Mouse (Mus musculus): ENCODE data around the gene Il1f6.
"Not testable (repeated sequence)": the region's sequence is repeated elsewhere in the genome, so short reads cannot be mapped to it uniquely, and the experiment has no call there.

The Il1f6 gene

DNA sequence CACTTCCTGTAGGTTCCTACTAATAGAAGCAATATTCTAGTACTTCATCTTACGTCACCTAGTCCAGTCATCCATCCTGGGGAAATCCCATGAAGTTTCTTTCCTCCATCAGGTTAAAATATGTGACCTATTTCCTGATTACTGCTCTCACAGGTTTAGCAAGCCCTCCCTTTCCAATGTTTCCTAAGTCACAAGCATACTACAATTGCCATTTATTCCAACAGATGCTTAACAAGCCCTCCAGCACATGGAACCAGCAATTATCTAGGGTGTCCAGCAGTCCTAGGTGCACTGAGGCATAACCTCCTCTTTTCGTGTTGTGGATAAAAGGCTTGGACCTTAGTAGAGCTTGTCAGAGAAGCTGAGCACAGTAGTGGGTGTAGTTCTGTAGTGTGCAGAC lies at the start of gene Il1f6:
TSS of gene Il1f6 (plus strand) at position 301 of the 400 bp plus-strand sequence.
- H3K36me3 ChIP-seq (ENCODE audit: insufficient read depth, low read length) = no peaks in the 10 kb centered on the region
- H3K27me3 ChIP-seq (ENCODE audit: insufficient read depth, low read length) = no peaks in the 10 kb centered on the region
- H3K9me3 ChIP-seq (ENCODE audit: low read length) = peaks cover 4% of the 10 kb centered on the region; the same call in 1 of the 2 replicates
- TF ChIP-seq POU5F1 (IDR thresholded peaks at IDR 0.05; ENCODE audit: borderline replicate concordance, low read length) (no peak), CTCF (conservative IDR thresholded peaks at IDR 0.05; ENCODE audit: low read length) (no peak), NANOG (IDR thresholded peaks at IDR 0.05; ENCODE audit: borderline replicate concordance, low read length) (no peak)
- no peak within 1 kb of the TSS for H3K4me3 ChIP-seq (replicated peaks; ENCODE audit: low read length)
- H3K4me1 ChIP-seq (replicated peaks; ENCODE audit: low read depth, low read length) = no peaks in the 10 kb centered on the region

DNA sequence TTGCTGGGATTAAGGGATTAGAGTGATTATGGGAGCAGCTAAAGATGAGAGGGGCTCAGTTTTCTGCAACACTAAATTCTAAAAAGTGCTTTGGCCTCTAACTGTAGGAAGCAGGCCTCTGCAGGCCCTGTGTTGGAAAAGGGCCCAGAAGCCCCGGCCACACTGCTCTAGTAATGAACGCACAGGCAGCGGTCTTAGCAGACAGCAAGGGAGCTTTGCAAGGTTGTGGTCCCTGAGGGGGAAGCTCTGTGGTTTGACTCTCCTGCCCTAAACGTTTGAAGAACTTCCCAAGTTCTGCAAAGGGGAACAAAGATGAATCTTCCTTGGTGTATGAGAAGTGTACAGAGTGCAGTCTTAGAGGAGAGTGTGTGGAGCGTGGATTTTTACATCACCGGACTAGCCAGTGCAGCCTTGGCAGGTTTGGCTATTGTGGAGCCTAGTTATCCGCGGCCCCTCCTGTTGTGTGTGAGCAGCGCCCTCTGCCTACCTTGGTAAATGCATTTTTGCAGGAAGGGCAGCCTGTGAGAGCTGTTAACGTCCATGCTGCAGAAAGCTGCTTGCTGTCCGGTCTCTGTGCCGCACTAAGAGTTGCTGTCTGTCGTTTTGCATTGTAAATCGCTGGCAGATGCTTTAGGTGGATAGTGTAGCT lies 33.4 kb upstream of the Il1f6 start:
- H3K4me3 ChIP-seq (replicated peaks; ENCODE audit: low read length); H3K27me3 ChIP-seq (ENCODE audit: insufficient read depth, low read length); H3K9me3 ChIP-seq (ENCODE audit: low read length); H3K36me3 ChIP-seq (ENCODE audit: insufficient read depth, low read length): not testable (repeated sequence)
- H3K4me1 ChIP-seq (replicated peaks; ENCODE audit: low read depth, low read length) = peaks cover 11% of the 10 kb centered on the region

DNA sequence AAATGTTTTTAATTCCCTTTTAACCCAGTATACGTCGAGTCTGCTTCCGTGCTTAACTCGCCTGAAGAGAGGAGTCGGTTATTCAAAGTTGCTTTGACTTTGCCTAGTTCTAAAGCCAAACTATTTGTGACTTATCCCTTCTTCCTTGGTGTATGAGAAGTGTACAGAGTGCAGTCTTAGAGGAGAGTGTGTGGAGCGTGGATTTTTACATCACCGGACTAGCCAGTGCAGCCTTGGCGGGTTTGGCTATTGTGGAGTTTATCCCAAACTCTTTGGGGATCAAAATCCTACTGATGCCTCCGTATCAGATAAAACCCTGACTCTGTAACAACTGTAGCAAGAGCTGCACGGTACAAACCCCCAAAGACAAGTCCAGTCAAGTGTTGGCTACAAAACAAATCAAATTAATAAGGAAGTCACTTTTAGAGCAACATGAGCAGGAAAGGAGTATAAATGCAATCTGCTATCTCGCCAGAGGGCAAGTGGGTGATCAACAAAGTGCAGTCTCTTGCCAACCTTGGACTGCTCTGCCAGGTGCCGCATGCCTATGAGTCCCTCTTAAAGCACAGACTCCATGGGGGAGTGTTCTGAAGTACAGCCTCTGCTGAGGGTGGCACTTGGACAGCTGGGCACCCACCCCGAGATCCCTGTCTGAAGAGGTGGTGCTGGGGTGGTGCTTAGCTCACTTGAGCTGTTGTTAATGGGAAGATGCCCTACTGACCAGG lies 32.6 kb upstream of the Il1f6 start:
- H3K4me1 ChIP-seq (replicated peaks; ENCODE audit: low read depth, low read length) = peaks cover 11% of the 10 kb centered on the region
- not testable (repeated sequence) for H3K36me3 ChIP-seq (ENCODE audit: insufficient read depth, low read length); H3K27me3 ChIP-seq (ENCODE audit: insufficient read depth, low read length); H3K4me3 ChIP-seq (replicated peaks; ENCODE audit: low read length)
- H3K9me3 ChIP-seq (ENCODE audit: low read length) = peaks cover 12% of the 10 kb centered on the region; the same call in 1 of the 2 replicates

DNA sequence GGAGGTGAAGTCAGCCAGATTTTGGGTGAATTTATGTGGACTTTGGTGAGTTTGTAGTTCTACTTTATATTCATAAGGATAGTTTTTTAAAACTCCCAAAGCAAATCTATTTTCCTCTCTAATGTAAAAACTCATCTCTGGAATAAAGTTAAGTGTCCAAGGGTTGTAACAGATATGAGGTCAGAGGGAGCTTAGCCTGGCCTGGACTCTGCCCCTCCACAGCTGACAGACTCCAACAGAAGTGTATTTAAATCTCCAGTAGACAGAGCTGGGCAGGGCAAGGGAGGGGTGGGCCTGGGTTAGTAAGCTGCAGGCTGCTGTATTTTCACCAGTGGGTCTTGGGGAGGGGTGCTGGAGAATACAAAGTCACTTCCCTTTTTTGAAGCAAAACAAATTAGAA lies 31.1 kb upstream of the Il1f6 start:
- H3K36me3 ChIP-seq (ENCODE audit: insufficient read depth, low read length); H3K27me3 ChIP-seq (ENCODE audit: insufficient read depth, low read length); H3K4me3 ChIP-seq (replicated peaks; ENCODE audit: low read length): not testable (repeated sequence)
- Histone ChIP-seq H3K4me1 (replicated peaks; ENCODE audit: low read depth, low read length) (peaks cover 11% of the 10 kb centered on the region), H3K9me3 (ENCODE audit: low read length) (peaks cover 21% of the 10 kb centered on the region; the same call in 1 of the 2 replicates)

DNA sequence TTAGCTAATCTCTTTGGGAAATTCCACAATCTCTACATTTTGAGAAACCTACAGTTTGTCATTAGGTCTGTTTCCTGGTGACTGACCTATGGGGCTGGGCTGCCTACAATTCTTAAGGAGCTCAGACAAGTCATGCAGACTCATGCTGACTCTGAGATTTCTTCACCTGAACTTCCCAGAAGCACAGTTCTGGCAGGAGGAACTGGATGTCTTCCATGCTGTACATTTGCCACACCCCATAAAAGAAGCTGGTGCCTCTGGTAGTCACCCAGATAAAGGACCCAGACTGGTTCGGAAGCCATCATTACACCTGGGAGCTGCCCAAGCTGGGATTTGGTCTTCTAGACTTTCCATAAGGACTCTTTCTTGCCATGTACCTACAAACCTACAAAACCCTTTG lies 29.0 kb upstream of the Il1f6 start, which contains the start of gene Il1f9:
TSS of gene Il1f9 (plus strand) at position 301 of the 400 bp plus-strand sequence.
- no peak within 1 kb of the TSS for H3K4me3 ChIP-seq (replicated peaks; ENCODE audit: low read length)
- no peak for TF ChIP-seq NANOG (IDR thresholded peaks at IDR 0.05; ENCODE audit: borderline replicate concordance, low read length)
- TF ChIP-seq POU5F1 (IDR thresholded peaks at IDR 0.05; ENCODE audit: borderline replicate concordance, low read length) = no peak
- TF ChIP-seq CTCF (conservative IDR thresholded peaks at IDR 0.05; ENCODE audit: low read length) = no peak
- H3K36me3 ChIP-seq (ENCODE audit: insufficient read depth, low read length) = no peaks in the 10 kb centered on the region
- H3K4me1 ChIP-seq (replicated peaks; ENCODE audit: low read depth, low read length) = peaks cover 11% of the 10 kb centered on the region
- no peaks in the 10 kb centered on the region for H3K27me3 ChIP-seq (ENCODE audit: insufficient read depth, low read length)
- peaks cover 32% of the 10 kb centered on the region for H3K9me3 ChIP-seq (ENCODE audit: low read length)

DNA sequence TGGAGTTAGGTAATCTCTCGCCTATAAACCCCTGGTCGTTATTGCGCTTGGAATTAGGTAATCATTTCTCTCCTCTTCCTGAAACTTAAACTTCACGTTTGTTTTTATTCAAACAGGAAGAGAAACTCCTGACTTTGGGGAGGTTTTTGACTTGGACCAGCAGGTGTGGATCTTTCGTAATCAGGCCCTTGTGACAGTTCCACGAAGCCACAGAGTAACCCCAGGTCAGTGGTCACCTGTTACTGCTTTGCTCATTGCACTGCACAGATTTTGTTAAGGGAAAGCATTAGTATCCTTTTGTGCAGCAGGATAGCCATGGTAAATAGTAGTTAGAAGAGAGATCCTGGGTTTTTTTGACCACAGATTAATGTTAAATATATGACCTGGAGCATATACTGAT lies 27.6 kb upstream of the Il1f6 start:
- peaks cover 3% of the 10 kb centered on the region; the same call in 1 of the 2 replicates for H3K4me1 ChIP-seq (replicated peaks; ENCODE audit: low read depth, low read length)
- no peak for TF ChIP-seq CTCF (conservative IDR thresholded peaks at IDR 0.05; ENCODE audit: low read length)
- TF ChIP-seq NANOG (IDR thresholded peaks at IDR 0.05; ENCODE audit: borderline replicate concordance, low read length) = no peak
- no peak for TF ChIP-seq POU5F1 (IDR thresholded peaks at IDR 0.05; ENCODE audit: borderline replicate concordance, low read length)
- H3K9me3 ChIP-seq (ENCODE audit: low read length) = peaks cover 46% of the 10 kb centered on the region
- no peak overlapping the region for H3K4me3 ChIP-seq (replicated peaks; ENCODE audit: low read length)
- H3K27me3 ChIP-seq (ENCODE audit: insufficient read depth, low read length) = no peaks in the 10 kb centered on the region
- H3K36me3 ChIP-seq (ENCODE audit: insufficient read depth, low read length) = no peaks in the 10 kb centered on the region

DNA sequence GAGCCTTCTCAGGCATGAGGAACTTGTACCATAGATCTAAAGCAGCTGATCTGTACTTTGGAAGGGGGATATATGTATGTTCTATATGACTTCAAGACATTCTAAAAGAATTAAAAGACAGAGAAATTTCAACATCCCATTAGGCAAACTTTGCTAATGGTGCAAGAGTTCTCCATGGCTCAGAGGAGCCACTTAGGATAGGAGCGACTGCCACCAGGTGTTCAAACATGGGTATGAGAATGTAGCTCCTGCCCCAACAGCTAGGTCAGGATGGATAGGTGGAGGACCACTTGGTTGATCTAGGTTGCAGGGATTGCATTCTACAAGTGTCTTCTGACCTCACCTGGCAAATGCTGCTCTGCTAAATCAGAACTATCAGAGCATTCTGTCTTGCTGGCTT lies 27.0 kb upstream of the Il1f6 start:
- Histone ChIP-seq H3K36me3 (ENCODE audit: insufficient read depth, low read length) (no peaks in the 10 kb centered on the region), H3K27me3 (ENCODE audit: insufficient read depth, low read length) (no peaks in the 10 kb centered on the region), H3K9me3 (ENCODE audit: low read length) (peaks cover 52% of the 10 kb centered on the region), H3K4me1 (replicated peaks; ENCODE audit: low read depth, low read length) (no peaks in the 10 kb centered on the region), H3K4me3 (replicated peaks; ENCODE audit: low read length) (no peak overlapping the region)
- no peak for TF ChIP-seq CTCF (conservative IDR thresholded peaks at IDR 0.05; ENCODE audit: low read length)
- no peak for TF ChIP-seq NANOG (IDR thresholded peaks at IDR 0.05; ENCODE audit: borderline replicate concordance, low read length)

DNA sequence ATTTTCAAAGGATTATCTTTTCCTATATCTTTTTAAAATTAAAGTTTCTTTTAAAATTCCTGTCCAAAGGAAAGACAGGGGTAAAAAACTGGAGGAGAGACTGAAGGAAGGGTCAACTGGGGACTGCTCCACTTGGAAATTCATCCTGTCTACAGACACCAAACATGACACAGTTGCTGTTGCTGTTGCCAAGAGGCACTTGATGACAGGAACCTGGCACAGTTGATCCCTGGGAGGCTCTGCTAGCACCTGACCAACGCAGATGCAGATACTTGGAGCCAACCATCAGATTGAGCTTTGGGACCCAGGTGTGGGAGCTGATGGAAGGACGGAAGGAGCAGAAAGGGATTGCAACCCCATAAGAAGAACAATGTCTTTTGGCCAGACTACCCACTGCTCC lies 12.0 kb downstream of the Il1f6 start:
- no peak for TF ChIP-seq CTCF (conservative IDR thresholded peaks at IDR 0.05; ENCODE audit: low read length)
- no peak for TF ChIP-seq NANOG (IDR thresholded peaks at IDR 0.05; ENCODE audit: borderline replicate concordance, low read length)
- TF ChIP-seq POU5F1 (IDR thresholded peaks at IDR 0.05; ENCODE audit: borderline replicate concordance, low read length) = no peak
- no peaks in the 10 kb centered on the region for H3K36me3 ChIP-seq (ENCODE audit: insufficient read depth, low read length)
- H3K9me3 ChIP-seq (ENCODE audit: low read length) = peaks cover 5% of the 10 kb centered on the region; the same call in 1 of the 2 replicates
- no peaks in the 10 kb centered on the region for H3K4me1 ChIP-seq (replicated peaks; ENCODE audit: low read depth, low read length)
- H3K4me3 ChIP-seq (replicated peaks; ENCODE audit: low read length) = no peak overlapping the region
- no peaks in the 10 kb centered on the region for H3K27me3 ChIP-seq (ENCODE audit: insufficient read depth, low read length)

DNA sequence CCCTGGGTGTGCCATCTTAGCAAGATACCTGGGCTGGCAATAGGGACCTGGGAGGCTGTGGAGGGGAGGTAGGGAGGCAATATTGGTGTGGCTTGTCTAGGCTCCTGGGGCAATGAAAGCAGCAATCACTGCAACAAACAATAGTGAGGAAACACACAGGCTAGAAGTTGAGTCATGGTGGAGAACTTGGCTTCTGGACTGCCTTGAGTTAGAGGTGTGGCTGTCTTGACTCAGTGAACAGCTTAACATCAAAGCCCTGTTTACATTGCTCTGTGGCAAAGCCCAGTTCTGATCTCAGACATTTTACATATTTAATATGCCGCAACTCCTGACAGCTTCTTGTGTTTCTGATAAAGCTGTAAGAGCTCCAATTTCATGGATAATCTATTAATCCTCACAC lies 52.3 kb downstream of the Il1f6 start:
- H3K4me1 ChIP-seq (replicated peaks; ENCODE audit: low read depth, low read length) = no peaks in the 10 kb centered on the region
- no peaks in the 10 kb centered on the region for H3K9me3 ChIP-seq (ENCODE audit: low read length)
- H3K27me3 ChIP-seq (ENCODE audit: insufficient read depth, low read length) = no peaks in the 10 kb centered on the region
- no peak overlapping the region for H3K4me3 ChIP-seq (replicated peaks; ENCODE audit: low read length)
- TF ChIP-seq POU5F1 (IDR thresholded peaks at IDR 0.05; ENCODE audit: borderline replicate concordance, low read length) (no peak), NANOG (IDR thresholded peaks at IDR 0.05; ENCODE audit: borderline replicate concordance, low read length) (no peak), CTCF (conservative IDR thresholded peaks at IDR 0.05; ENCODE audit: low read length) (no peak)
- H3K36me3 ChIP-seq (ENCODE audit: insufficient read depth, low read length) = no peaks in the 10 kb centered on the region

All from E14TG2a.4 (cell line).